Comparison of ENCODE assay signal across 22 mouse cellular contexts in the genomic region with DNA sequence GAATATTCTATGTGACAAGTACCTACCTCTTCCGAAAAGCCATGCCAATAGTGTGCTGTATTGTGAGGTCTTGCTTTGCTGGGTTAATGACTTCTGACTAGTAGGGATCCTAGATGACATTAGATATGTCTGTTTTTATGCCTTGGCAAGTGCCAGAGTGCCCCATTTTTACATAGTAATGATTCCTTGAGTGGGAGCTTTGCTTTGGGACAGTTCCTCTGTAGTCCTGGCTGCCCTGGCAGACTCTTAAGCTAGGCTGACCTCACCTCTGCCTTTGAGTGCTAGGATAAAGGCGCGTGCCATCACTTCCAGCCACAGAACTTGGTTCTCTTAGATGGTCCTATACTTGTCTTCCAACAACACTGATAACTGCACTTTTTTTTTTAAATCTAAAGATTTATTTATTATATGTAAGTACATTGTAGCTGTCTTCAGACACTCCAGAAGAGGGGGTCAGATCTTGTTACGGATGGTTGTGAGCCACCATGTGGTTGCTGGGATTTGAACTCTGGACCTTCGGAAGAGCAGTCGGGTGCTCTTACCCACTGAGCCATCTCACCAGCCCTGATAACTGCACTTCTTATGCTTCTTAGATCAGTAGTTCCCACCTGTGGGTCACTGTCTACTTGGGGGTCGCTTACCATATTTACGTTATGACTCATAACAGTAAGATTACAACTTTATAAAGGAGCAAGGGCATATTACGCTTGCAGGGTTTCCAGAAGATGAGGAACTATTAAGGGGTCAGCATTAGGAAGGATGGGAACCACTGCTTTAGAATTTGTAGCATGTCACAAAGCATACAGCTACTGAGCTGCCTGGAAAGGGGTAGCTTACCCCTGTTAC. TPM values are rescaled to one million over a fixed set of nuclear protein-coding genes. Genes with fewer than 3 reads are reported as not detected.
DNase-seq lines count a peak whose midpoint lies in the region; ATAC-seq and TF ChIP-seq lines count a peak whose summit lies in the region.
"Had no signal": no experiment of that assay in that cellular context is flagged by ENCODE, and none has a peak within 500 bp of the region (broad histone marks: within the 10 kb centered on the region; RNA-seq: fewer than 3 reads in every experiment).

No protein-coding gene starts in this region.

- peaks cover 72% of the 10 kb centered on the region for H3K36me3 ChIP-seq in kidney, embryonic 16.5 days (ENCODE audit: insufficient read depth, low read length)
- H3K36me3 ChIP-seq in lung, embryonic 14.5 days (ENCODE audit: insufficient read depth) = peaks cover 76% of the 10 kb centered on the region
- peaks cover 17 to 23% of the 10 kb centered on the region in 2 experiments for H3K36me3 ChIP-seq in MEL (ENCODE audit: control insufficient read depth in 1 of 2, insufficient read depth in 2 of 2, low read length in 2 of 2)

- 0 out of 2 replicates have a peak, but pooled peaks have one; percentile 43 for ATAC-seq in kidney, embryonic 16.5 days (ENCODE audit: low FRiP score, low TSS enrichment)
- 0 out of 2 replicates have a peak, but pooled peaks have one; percentile 12 for ATAC-seq in lung, embryonic 14.5 days (ENCODE audit: insufficient read depth)
- ATAC-seq in CD4-positive, CD25-positive, alpha-beta regulatory T cell, adult 4 months = no peak
- ATAC-seq: forebrain, embryonic 16.5 days; intestine, postnatal 0 days had no signal

- H3K4me2 ChIP-seq in kidney, embryonic 16.5 days (replicated peaks; ENCODE audit: low read depth, low read length) = no peak overlapping the region
- H3K4me2 ChIP-seq in lung, embryonic 14.5 days = no peak overlapping the region
- H3K4me2 ChIP-seq: embryonic facial prominence, embryonic 12.5 days; forebrain, embryonic 12.5 days; hindbrain, embryonic 13.5 days had no signal

- H3K4me1 ChIP-seq in kidney, embryonic 16.5 days (ENCODE audit: insufficient read depth, low read length) = peaks cover 17% of the 10 kb centered on the region
- H3K4me1 ChIP-seq in lung, embryonic 14.5 days (ENCODE audit: insufficient read depth) = peaks cover 9% of the 10 kb centered on the region
- H3K4me1 ChIP-seq in MEL (ENCODE audit: control insufficient read depth in 1 of 2, insufficient read depth in 2 of 2, low read length in 2 of 2) = peaks cover 2 to 14% of the 10 kb centered on the region in 2 experiments; a peak in 2 of 4 replicates

- DNase-seq in kidney, adult 8-10 months = no peak
- DNase-seq in lung, embryonic 14.5 days = no peak
- no peak for DNase-seq in lung, postnatal 4 days
- DNase-seq in MEL (ENCODE audit: low read depth, low spot score) = peak; percentile 56
- no peak for DNase-seq in spleen, postnatal 10 days (ENCODE audit: low spot score in 2 of 2)
- DNase-seq: adrenal gland, postnatal 10 days; cerebellum, adult 11 months; cerebellum, adult 8-10 months; cerebellum, postnatal 14 days; embryo, embryonic 11 days; gastrocnemius, adult 2 months; gastrocnemius, postnatal 36 days; heart, adult 11 months; heart, postnatal 14 days had no signal

- no peak overlapping the region for H3K27ac ChIP-seq in kidney, embryonic 16.5 days (ENCODE audit: low read length)
- H3K27ac ChIP-seq in lung, embryonic 14.5 days (ENCODE audit: low read depth) = no peak overlapping the region
- no peak overlapping the region for H3K27ac ChIP-seq in MEL (ENCODE audit: control insufficient read depth, low read depth, low read length)
- H3K27ac ChIP-seq: embryonic facial prominence, embryonic 12.5 days; forebrain, embryonic 12.5 days; gastrocnemius, adult 2 months; heart, embryonic 10.5 days; hindbrain, embryonic 13.5 days had no signal

- TF ChIP-seq POLR2A in MEL (IDR thresholded peaks at IDR 0.05; ENCODE audit: control insufficient read depth in 1 of 2, insufficient read depth in 1 of 2, low read depth in 1 of 2, low read length in 2 of 2, poor library complexity in 1 of 2) = peak in 1 of 2 experiments; percentile 45; a peak in 1 of 4 replicates

- WGBS in kidney, embryonic 16.5 days = 89% methylated on average over 9 of the region's 9 CpGs
- WGBS in lung, embryonic 14.5 days = 80% methylated on average over 9 of the region's 9 CpGs

- H3K79me2 ChIP-seq in MEL (ENCODE audit: control insufficient read depth, insufficient read depth, low read length, poor library complexity) = peaks cover 30% of the 10 kb centered on the region

- no peak for TF ChIP-seq EP300 in MEL (IDR thresholded peaks at IDR 0.05; ENCODE audit: low read depth in 1 of 2, low read length in 2 of 2)

- TF ChIP-seq RAD21 in MEL (IDR thresholded peaks at IDR 0.05; ENCODE audit: low read depth, low read length) = no peak

- H3K9ac ChIP-seq in kidney, embryonic 16.5 days (replicated peaks; ENCODE audit: low read length) = no peak overlapping the region
- no peak overlapping the region for H3K9ac ChIP-seq in lung, embryonic 14.5 days
- H3K9ac ChIP-seq in MEL (ENCODE audit: control insufficient read depth, low read depth, low read length, poor library complexity, severe bottlenecking) = no peak overlapping the region
- H3K9ac ChIP-seq: embryonic facial prominence, embryonic 12.5 days; forebrain, embryonic 12.5 days; hindbrain, embryonic 13.5 days had no signal

- TF ChIP-seq CTCF in lung, embryonic 14.5 days (IDR thresholded peaks at IDR 0.05; ENCODE audit: low read depth) = no peak
- TF ChIP-seq CTCF in MEL (IDR thresholded peaks at IDR 0.05 in 2 of 3, conservative IDR thresholded peaks at IDR 0.05 in 1 of 3; ENCODE audit: control insufficient read depth in 1 of 3, insufficient read depth in 1 of 3, low read depth in 2 of 3, low read length in 3 of 3, poor library complexity in 1 of 3, severe bottlenecking in 1 of 3) = no peak

- no peaks in the 10 kb centered on the region for H3K27me3 ChIP-seq in kidney, embryonic 16.5 days (ENCODE audit: insufficient read depth, low read length)
- no peaks in the 10 kb centered on the region for H3K27me3 ChIP-seq in lung, embryonic 14.5 days (ENCODE audit: insufficient read depth, low read length)
- no peaks in the 10 kb centered on the region for H3K27me3 ChIP-seq in MEL (ENCODE audit: control insufficient read depth in 1 of 2, insufficient read depth in 2 of 2, low read length in 2 of 2)
- H3K27me3 ChIP-seq: embryonic facial prominence, embryonic 12.5 days; forebrain, embryonic 12.5 days; hindbrain, embryonic 13.5 days had no signal

- no peak overlapping the region for H3K4me3 ChIP-seq in kidney, embryonic 16.5 days (ENCODE audit: low read length)
- H3K4me3 ChIP-seq in lung, embryonic 14.5 days (ENCODE audit: low read depth, low read length) = no peak overlapping the region
- H3K4me3 ChIP-seq in MEL (ENCODE audit: control insufficient read depth in 1 of 2, insufficient read depth in 1 of 2, low read depth in 2 of 2, low read length in 2 of 2) = no peak overlapping the region
- H3K4me3 ChIP-seq: embryonic facial prominence, embryonic 12.5 days; forebrain, embryonic 12.5 days; gastrocnemius, adult 2 months; heart, embryonic 10.5 days; hindbrain, embryonic 13.5 days had no signal

- no peaks in the 10 kb centered on the region for H3K9me3 ChIP-seq in kidney, embryonic 16.5 days (ENCODE audit: low read length)
- H3K9me3 ChIP-seq in lung, embryonic 14.5 days (ENCODE audit: low read depth, low read length) = no peaks in the 10 kb centered on the region
- H3K9me3 ChIP-seq in MEL (replicated peaks; ENCODE audit: insufficient read depth, low read length) = no peaks in the 10 kb centered on the region
- H3K9me3 ChIP-seq: embryonic facial prominence, embryonic 12.5 days; forebrain, embryonic 12.5 days; heart, embryonic 10.5 days; hindbrain, embryonic 13.5 days had no signal

TF ChIP-seq in MEL, 35 proteins besides CTCF, POLR2A, EP300 and RAD21 (continues in another document):
- TF ChIP-seq HCFC1 (IDR thresholded peaks at IDR 0.05; ENCODE audit: low read depth, low read length) (no peak), GATA1 (IDR thresholded peaks at IDR 0.05; ENCODE audit: low read depth, low read length) (no peak), NRF1 (IDR thresholded peaks at IDR 0.05; ENCODE audit: insufficient read depth, low read depth, low read length, poor library complexity, severe bottlenecking) (no peak), POLR2AphosphoS2 (IDR thresholded peaks at IDR 0.05; ENCODE audit: low read length) (peak; percentile 94), GABPA (IDR thresholded peaks at IDR 0.05; ENCODE audit: low read depth, low read length) (no peak), MAFK (IDR thresholded peaks at IDR 0.05; ENCODE audit: borderline replicate concordance, low read depth, low read length) (no peak), TCF12 (IDR thresholded peaks at IDR 0.05; ENCODE audit: low read depth, low read length) (no peak), UBTF (IDR thresholded peaks at IDR 0.05; ENCODE audit: borderline replicate concordance, insufficient read depth, low read depth, low read length) (no peak), RCOR1 (IDR thresholded peaks at IDR 0.05; ENCODE audit: low read depth, low read length) (no peak), SMC3 (IDR thresholded peaks at IDR 0.05; ENCODE audit: low read depth, low read length) (peak; percentile 16; the same call in 1 of the 2 replicates)

RNA-seq across cellular contexts. Expression of gene Rpl6, which starts 5.7 kb away (rescaled TPM):
- 575 and 586 TPM in 2 replicates for polyA plus RNA-seq in kidney, embryonic 16.5 days (2015; fragmentation: Nextera tagmentation; extraction: Ambion mirVana)
- polyA plus RNA-seq in lung, embryonic 14.5 days (2014; fragmentation: Nextera tagmentation; extraction: Ambion mirVana) = 673 and 709 TPM in 2 replicates
- 2,653 and 2,779 TPM in 2 replicates for total RNA-seq in MEL (2012; rRNA removed)
- polyA plus RNA-seq in MEL (2012; ENCODE audit: insufficient read depth in 1 of 2, insufficient read length in 2 of 2, low read depth in 1 of 2, low replicate concordance in 2 of 2, missing spikeins in 1 of 2) = 1,000 to 10,000 TPM in 1 of 2 experiments, 100 to 1,000 TPM in 1; 850 to 2,901 TPM
- 1,000 to 10,000 TPM; 1,708 to 1,898 TPM for polyA plus RNA-seq in CD4-positive, CD25-positive, alpha-beta regulatory T cell, adult 4 months (2017; shearing (Covaris generic))

RNA-seq across cellular contexts. Expression of gene Hectd4, which starts 10.0 kb away (rescaled TPM):
- polyA plus RNA-seq in kidney, embryonic 16.5 days (2015; fragmentation: Nextera tagmentation; extraction: Ambion mirVana) = 3.8 and 4.5 TPM in 2 replicates
- polyA plus RNA-seq in lung, embryonic 14.5 days (2014; fragmentation: Nextera tagmentation; extraction: Ambion mirVana) = 6.8 and 7.1 TPM in 2 replicates
- total RNA-seq in MEL (2012; rRNA removed) = 6.9 and 7.0 TPM in 2 replicates
- polyA plus RNA-seq in MEL (2012; ENCODE audit: insufficient read depth in 1 of 2, insufficient read length in 2 of 2, low read depth in 1 of 2, low replicate concordance in 2 of 2, missing spikeins in 1 of 2) = 10 to 100 TPM in 1 of 2 experiments, not detected in 1; 10.8 TPM
- polyA plus RNA-seq in CD4-positive, CD25-positive, alpha-beta regulatory T cell, adult 4 months (2017; shearing (Covaris generic)) = 1 to 10 TPM; 8.8 to 9.8 TPM

RNA-seq across cellular contexts. Expression of gene Ptpn11, which starts 18.8 kb away (rescaled TPM):
- 17.0 and 19.1 TPM in 2 replicates for polyA plus RNA-seq in kidney, embryonic 16.5 days (2015; fragmentation: Nextera tagmentation; extraction: Ambion mirVana)
- 25.6 and 26.6 TPM in 2 replicates for polyA plus RNA-seq in lung, embryonic 14.5 days (2014; fragmentation: Nextera tagmentation; extraction: Ambion mirVana)
- 41.4 and 46.5 TPM in 2 replicates for total RNA-seq in MEL (2012; rRNA removed)
- polyA plus RNA-seq in MEL (2012; ENCODE audit: insufficient read depth in 1 of 2, insufficient read length in 2 of 2, low read depth in 1 of 2, low replicate concordance in 2 of 2, missing spikeins in 1 of 2) = 10 to 100 TPM; 43.6 to 55.0 TPM
- polyA plus RNA-seq in CD4-positive, CD25-positive, alpha-beta regulatory T cell, adult 4 months (2017; shearing (Covaris generic)) = 1 to 10 TPM; 7.2 to 8.0 TPM
